Mouse (Mus musculus) layer of hippocampus, postnatal 10 days (tissue): ENCODE measurements around the gene Mtf2. TPM values are rescaled to one million over a fixed set of nuclear protein-coding genes. Genes with fewer than 3 reads are reported as not detected.
"Not testable (repeated sequence)": the region's sequence is repeated elsewhere in the genome, so short reads cannot be mapped to it uniquely, and the experiment has no call there.

Source experiments
- DNase-seq, 2 experiments: peaks; one replicate each; pipeline ENCODE4 v3.0.0; 2021; ENCODE audit warnings: low spot score in 2 of 2
- long read RNA-seq: library from polyadenylated mRNA; stranded (forward); transcript quantifications from one replicate; pipeline ENCODE4 v2.0.0, GENCODE M21; 2023
- total RNA-seq, 2 experiments: library from RNA; stranded (reverse); gene quantifications; 2 replicates each; pipeline ENCODE4 v1.2.3; 2021

The Mtf2 gene
- 10 to 100 TPM; 53.2 to 61.3 TPM for total RNA-seq
- long read RNA-seq, full-length matches to known transcripts = 5 of 17 reads
- long read RNA-seq, partial matches to known transcripts = 8 of 17 reads
- long read RNA-seq, other reads (novel, unspliced or antisense) = 4 of 17 reads

GRCm38 (mm10) chr5:108065465-108066411, at the start of gene Mtf2:
TSS of gene Mtf2 (plus strand) at chr5:108065674.
- peak; percentile 97 to 99 for DNase-seq

GRCm38 (mm10) chr5:108017232-108017631, 48.2 kb upstream of the Mtf2 start:
- DNase-seq = no peak

GRCm38 (mm10) chr5:108019367-108019766, 46.1 kb upstream of the Mtf2 start:
- no peak for DNase-seq

- DNase-seq = no peak
These were observed 44.1 kb upstream of the Mtf2 start for GRCm38 (mm10) chr5:108021346-108021745.

- DNase-seq = no peak
These were observed 37.2 kb upstream of the Mtf2 start for GRCm38 (mm10) chr5:108028230-108028629.

- DNase-seq = not testable (repeated sequence)
These were observed 36.5 kb upstream of the Mtf2 start for GRCm38 (mm10) chr5:108028797-108029536.

- DNase-seq = no peak
These were observed 35.5 kb upstream of the Mtf2 start for GRCm38 (mm10) chr5:108029968-108030367.

- no peak for DNase-seq
These were observed 34.2 kb upstream of the Mtf2 start for GRCm38 (mm10) chr5:108031267-108031666.

- DNase-seq = peak in 1 of 2 experiments; percentile 21
These were observed 31.3 kb upstream of the Mtf2 start for GRCm38 (mm10) chr5:108034194-108034593.

- DNase-seq = no peak
These were observed 30.0 kb upstream of the Mtf2 start for GRCm38 (mm10) chr5:108035523-108035922.

- no peak for DNase-seq
These were observed 23.4 kb upstream of the Mtf2 start for GRCm38 (mm10) chr5:108042061-108042460.

GRCm38 (mm10) chr5:108043908-108044307, 21.6 kb upstream of the Mtf2 start:
- DNase-seq = no peak

GRCm38 (mm10) chr5:108049711-108050268, 15.7 kb upstream of the Mtf2 start:
- DNase-seq = no peak

- DNase-seq = no peak
These were observed 14.4 kb upstream of the Mtf2 start for GRCm38 (mm10) chr5:108051026-108051425.

GRCm38 (mm10) chr5:108051727-108052126, 13.7 kb upstream of the Mtf2 start:
- not testable (repeated sequence) for DNase-seq

GRCm38 (mm10) chr5:108052200-108052599, 13.3 kb upstream of the Mtf2 start:
- no peak for DNase-seq

GRCm38 (mm10) chr5:108053566-108053965, 11.9 kb upstream of the Mtf2 start:
- DNase-seq = no peak

- no peak for DNase-seq
These were observed 5.1 kb upstream of the Mtf2 start for GRCm38 (mm10) chr5:108060413-108060812.

- no peak for DNase-seq
These were observed 6.8 kb downstream of the Mtf2 start for GRCm38 (mm10) chr5:108072301-108072700.

GRCm38 (mm10) chr5:108076241-108076640, 10.8 kb downstream of the Mtf2 start:
- DNase-seq = no peak

GRCm38 (mm10) chr5:108076833-108077540, 11.5 kb downstream of the Mtf2 start:
- no peak for DNase-seq
